9 mouse cellular contexts compared by ENCODE assay signal in the genomic region with DNA sequence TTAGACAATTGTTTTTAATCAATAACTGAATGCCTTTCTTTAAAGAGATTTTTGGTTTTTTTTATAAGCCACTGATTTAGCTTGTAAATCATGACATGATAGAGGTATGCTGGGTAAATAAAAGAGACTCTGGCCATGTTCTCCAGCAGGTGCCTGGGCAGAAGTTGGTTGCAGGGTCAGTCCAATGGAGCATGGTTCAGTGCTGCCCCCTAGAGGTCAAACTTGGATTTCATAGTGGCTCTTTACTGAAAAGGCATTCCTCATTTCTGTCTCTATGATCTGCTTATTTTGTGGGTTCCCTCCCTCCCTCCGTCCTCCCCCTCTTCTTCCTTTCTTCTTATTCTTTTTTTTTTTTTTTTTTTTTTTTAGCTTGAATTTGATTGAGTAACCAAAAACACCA. TPM values are rescaled to one million over a fixed set of nuclear protein-coding genes. Genes with fewer than 3 reads are reported as not detected.
DNase-seq lines count a peak whose midpoint lies in the region; ATAC-seq and TF ChIP-seq lines count a peak whose summit lies in the region.
"Had no signal": no experiment of that assay in that cellular context is flagged by ENCODE, and none has a peak within 500 bp of the region (broad histone marks: within the 10 kb centered on the region; RNA-seq: fewer than 3 reads in every experiment).

No protein-coding gene starts in this region.

- WGBS in forebrain, postnatal 0 days, result 5% methylated on average over 1 of the region's 1 CpGs
- 29% methylated on average over 1 of the region's 1 CpGs for WGBS in forebrain, embryonic 15.5 days

- H3K27ac ChIP-seq in forebrain, postnatal 0 days (ENCODE audit: low read depth, low read length), result no peak overlapping the region
- no peak overlapping the region for H3K27ac ChIP-seq in forebrain, embryonic 15.5 days (replicated peaks)
- H3K27ac ChIP-seq: midbrain, embryonic 12.5 days had no signal

- H3K36me3 ChIP-seq in forebrain, postnatal 0 days (ENCODE audit: insufficient read depth), result peaks cover 26% of the 10 kb centered on the region
- peaks cover 31% of the 10 kb centered on the region for H3K36me3 ChIP-seq in forebrain, embryonic 15.5 days

- 0 out of 2 replicates have a peak, but pooled peaks cover 3% of the 10 kb centered on the region for H3K4me1 ChIP-seq in forebrain, postnatal 0 days (ENCODE audit: insufficient read depth)
- no peaks in the 10 kb centered on the region for H3K4me1 ChIP-seq in forebrain, embryonic 15.5 days
- H3K4me1 ChIP-seq: midbrain, embryonic 12.5 days had no signal

- no peak overlapping the region for H3K4me2 ChIP-seq in forebrain, postnatal 0 days (ENCODE audit: low read depth)
- H3K4me2 ChIP-seq in forebrain, embryonic 15.5 days (replicated peaks), result no peak overlapping the region
- H3K4me2 ChIP-seq: midbrain, embryonic 12.5 days had no signal

- H3K4me3 ChIP-seq in forebrain, postnatal 0 days (ENCODE audit: low read depth, low read length), result no peak overlapping the region
- H3K4me3 ChIP-seq in forebrain, embryonic 15.5 days, result no peak overlapping the region
- H3K4me3 ChIP-seq: midbrain, embryonic 12.5 days had no signal

- H3K27me3 ChIP-seq in forebrain, postnatal 0 days (ENCODE audit: insufficient read depth, low read length), result no peaks in the 10 kb centered on the region
- H3K27me3 ChIP-seq in forebrain, embryonic 15.5 days, result no peaks in the 10 kb centered on the region
- H3K27me3 ChIP-seq: midbrain, embryonic 12.5 days had no signal

- no peaks in the 10 kb centered on the region for H3K9me3 ChIP-seq in forebrain, postnatal 0 days (ENCODE audit: low read length)
- H3K9me3 ChIP-seq in forebrain, embryonic 15.5 days, result 0 out of 2 replicates have a peak, but pooled peaks cover 2% of the 10 kb centered on the region
- H3K9me3 ChIP-seq: midbrain, embryonic 12.5 days had no signal

- ATAC-seq in forebrain, postnatal 0 days, result no peak
- ATAC-seq in forebrain, embryonic 15.5 days (replicated peaks), result no peak
- ATAC-seq in megakaryocyte-erythroid progenitor cell, adult 5-6 weeks (replicated peaks; ENCODE audit: low FRiP score, low TSS enrichment, poor library complexity, severe bottlenecking), result peak; percentile 63; the same call in 1 of the 2 replicates

- DNase-seq in forebrain, postnatal 0 days, result peak; percentile 77
- peak; percentile 66 for DNase-seq in adrenal gland, adult 2 months
- peak; percentile 78 for DNase-seq in embryo, embryonic 11 days
- DNase-seq in heart, postnatal 25 days (ENCODE audit: low spot score), result peak; percentile 28
- DNase-seq in layer of hippocampus, postnatal 25 days (ENCODE audit: extremely low spot score in 1 of 2, low spot score in 1 of 2), result peak; percentile 53 to 91
- DNase-seq in spleen, postnatal 10 days (ENCODE audit: low spot score in 2 of 2), result peak; percentile 79 to 89

- intact Hi-C loops in heart, postnatal 25 days (cut with DNase I), result loop anchor here (1.0 to 5.0 kb wide), 2 partner anchors 65 to 219 kb away; no protein-coding TSS in a partner anchor

- peak; percentile 87 for TF ChIP-seq CTCF in forebrain, postnatal 0 days (IDR thresholded peaks at IDR 0.05; ENCODE audit: low read depth)

- H3K9ac ChIP-seq in forebrain, postnatal 0 days, result no peak overlapping the region
- no peak overlapping the region for H3K9ac ChIP-seq in forebrain, embryonic 15.5 days (replicated peaks)
- H3K9ac ChIP-seq: midbrain, embryonic 12.5 days had no signal

RNA-seq across cellular contexts. Expression of a gene that starts 27.6 kb away (rescaled TPM):
- total RNA-seq in forebrain, postnatal 0 days (2014; rRNA removed), result 1.9 and 2.5 TPM in 2 replicates
- 0.10 and 0.47 TPM in 2 replicates for polyA plus RNA-seq in forebrain, postnatal 0 days (2015; fragmentation: Nextera tagmentation; extraction: Ambion mirVana)
- polyA plus RNA-seq in forebrain, embryonic 15.5 days (2015; fragmentation: Nextera tagmentation; extraction: Ambion mirVana), result 1.4 and 1.9 TPM in 2 replicates
- under 1 TPM; 0.58 to 0.76 TPM for total RNA-seq in adrenal gland, adult 2 months (2021)
- polyA plus RNA-seq in adrenal gland, adult 2 months (2012; rRNA removed), result 0.07 TPM in 1 of 2 replicates, not detected in the other
- total RNA-seq in heart, postnatal 25 days (2021), result under 1 TPM; 0.34 to 0.47 TPM
- total RNA-seq in layer of hippocampus, postnatal 25 days (2021), result 1 to 10 TPM in 1 of 2 experiments, under 1 TPM in 1; 0.69 to 2.0 TPM
- total RNA-seq in megakaryocyte-erythroid progenitor cell, adult 5-6 weeks (2014; fragmentation: Nextera tagmentation), result 7.1 and 7.5 TPM in 2 replicates
- total RNA-seq in megakaryocyte-erythroid progenitor cell, adult 5-6 weeks (2017), result 1.5 TPM in 1 of 2 replicates, not detected in the other

RNA-seq across cellular contexts. Expression of a gene that starts 38.5 kb away (rescaled TPM):
- 22.3 and 29.4 TPM in 2 replicates for total RNA-seq in forebrain, postnatal 0 days (2014; rRNA removed)
- polyA plus RNA-seq in forebrain, postnatal 0 days (2015; fragmentation: Nextera tagmentation; extraction: Ambion mirVana), result 11.5 and 16.5 TPM in 2 replicates
- polyA plus RNA-seq in forebrain, embryonic 15.5 days (2015; fragmentation: Nextera tagmentation; extraction: Ambion mirVana), result 32.5 and 35.4 TPM in 2 replicates
- total RNA-seq in adrenal gland, adult 2 months (2021), result 10 to 100 TPM; 39.6 to 40.7 TPM
- polyA plus RNA-seq in adrenal gland, adult 2 months (2012; rRNA removed), result 20.7 and 24.9 TPM in 2 replicates
- total RNA-seq in heart, postnatal 25 days (2021), result 10 to 100 TPM; 48.2 to 49.2 TPM
- total RNA-seq in layer of hippocampus, postnatal 25 days (2021), result 10 to 100 TPM; 43.8 to 51.8 TPM
- total RNA-seq in megakaryocyte-erythroid progenitor cell, adult 5-6 weeks (2014; fragmentation: Nextera tagmentation), result 43.0 and 54.5 TPM in 2 replicates
- 27.4 and 28.2 TPM in 2 replicates for total RNA-seq in megakaryocyte-erythroid progenitor cell, adult 5-6 weeks (2017)

Comparison
In these comparisons a context has a peak if more than half of its experiments do, and no peak if none do; other contexts are left out.
1. DNase-seq: peak in every context shown above with its lines; median percentile 84 in spleen, postnatal 10 days; 78 in embryo, embryonic 11 days; 77 in forebrain, postnatal 0 days; 72 in layer of hippocampus, postnatal 25 days; 66 in adrenal gland, adult 2 months; 28 in heart, postnatal 25 days.